Mouse (Mus musculus) lung, adult 2 months (tissue): ENCODE data around the gene Ern1.

ENCODE experiments used
- CTCF ChIP-seq: fragments of 200-500 bp; IDR thresholded peaks from 2 replicates; pipeline ENCODE4 v1.5.1; 2011; ENCODE audit warnings: mild to moderate bottlenecking, low read length, control low read depth; ENCODE audit not compliant: insufficient read depth
- POLR2A ChIP-seq: fragments of 200-500 bp; IDR thresholded peaks from 2 replicates; pipeline ENCODE4 v1.6.1; 2011; ENCODE audit warnings: low read depth, mild to moderate bottlenecking, control low read depth, low read length, borderline replicate concordance; ENCODE audit errors: extremely low read depth

GRCm38 (mm10) chr11:106412641-106413360 lies 74.9 kb downstream of the Ern1 start:
- TF ChIP-seq POLR2A (no peak), CTCF (no peak)
